Mouse (Mus musculus) cerebral cortex, adult 2 months (tissue): ENCODE results near the gene Caskin2.

Experiments used
- WGBS: fragments of 180-500 bp; shearing (Covaris S2); methylation state at CpG from one replicate; pipeline ENCODE4 v1.1.7; 2018; 5-methylcytosine and 5-hydroxymethylcytosine counted together

The Caskin2 gene

GRCm38 (mm10) chr11:115831518-115831917 lies 18.1 kb upstream of the Caskin2 start:
- WGBS: 69% methylated on average over 3 of the region's 3 CpGs

- WGBS: 50% methylated on average over 25 of the region's 25 CpGs
Measured at GRCm38 (mm10) chr11:115830550-115831325, 17.3 kb upstream of the Caskin2 start.

- 78% methylated on average over 4 of the region's 4 CpGs for WGBS
Measured at GRCm38 (mm10) chr11:115829036-115829435, 15.6 kb upstream of the Caskin2 start.

GRCm38 (mm10) chr11:115827624-115828023 lies 14.2 kb upstream of the Caskin2 start:
- WGBS: 93% methylated on average over 6 of the region's 6 CpGs

- 78% methylated on average over 5 of the region's 5 CpGs for WGBS
Measured at GRCm38 (mm10) chr11:115826487-115826886, 13.0 kb upstream of the Caskin2 start.

- WGBS: 38% methylated on average over 11 of the region's 11 CpGs
Measured at GRCm38 (mm10) chr11:115824813-115825212, 11.4 kb upstream of the Caskin2 start.

- WGBS: 2% methylated on average over 87 of the region's 87 CpGs
Measured at GRCm38 (mm10) chr11:115823774-115824740, 10.6 kb upstream of the Caskin2 start, which contains the start of gene Llgl2. Llgl2 (plus strand) TSS chr11:115824049.

GRCm38 (mm10) chr11:115821001-115821400 lies 7.6 kb upstream of the Caskin2 start:
- 43% methylated on average over 4 of the region's 4 CpGs for WGBS

- 82% methylated on average over 16 of the region's 16 CpGs for WGBS
Measured at GRCm38 (mm10) chr11:115819915-115820623, 6.6 kb upstream of the Caskin2 start.

- 85% methylated on average over 5 of the region's 5 CpGs for WGBS
Measured at GRCm38 (mm10) chr11:115817331-115817730, 3.9 kb upstream of the Caskin2 start.

- 1% methylated on average over 84 of the region's 84 CpGs for WGBS
Measured at GRCm38 (mm10) chr11:115814605-115815450, 1.4 kb upstream of the Caskin2 start, which contains the start of gene Tsen54. Tsen54 (plus strand) TSS chr11:115814724.

GRCm38 (mm10) chr11:115812533-115813420 lies 662 bp downstream of the Caskin2 start:
- WGBS: 6% methylated on average over 28 of the region's 28 CpGs

- 42% methylated on average over 7 of the region's 7 CpGs for WGBS
Measured at GRCm38 (mm10) chr11:115812095-115812494, 1.3 kb downstream of the Caskin2 start.

- WGBS: 60% methylated on average over 20 of the region's 20 CpGs
Measured at GRCm38 (mm10) chr11:115811381-115812093, 1.9 kb downstream of the Caskin2 start.

GRCm38 (mm10) chr11:115810377-115810776 lies 3.1 kb downstream of the Caskin2 start:
- WGBS: 64% methylated on average over 14 of the region's 14 CpGs

GRCm38 (mm10) chr11:115809311-115809781 lies 4.1 kb downstream of the Caskin2 start:
- WGBS: 52% methylated on average over 8 of the region's 8 CpGs

GRCm38 (mm10) chr11:115808696-115809310 lies 4.6 kb downstream of the Caskin2 start:
- 46% methylated on average over 10 of the region's 10 CpGs for WGBS

GRCm38 (mm10) chr11:115807971-115808370 lies 5.5 kb downstream of the Caskin2 start:
- WGBS: 60% methylated on average over 11 of the region's 11 CpGs
